Mouse (Mus musculus) limb, embryonic 11.5 days (tissue): ENCODE data around the gene Dhrs2. TPM values are rescaled to one million over a fixed set of nuclear protein-coding genes. Genes with fewer than 3 reads are reported as not detected.

Experiments used
- ATAC-seq: fragments of 200-750 bp; cut with Nextera tagmentation; 2 replicates; pipeline ENCODE4 v1.8.0; 2017; ENCODE audit warnings: low read depth; ENCODE audit not compliant: insufficient number of reproducible peaks, low FRiP score, low TSS enrichment
- DNase-seq: peaks from one replicate; pipeline ENCODE4 v3.0.0-alpha.2; 2015; ENCODE audit warnings: low spot score
- H3K27ac ChIP-seq: fragments of 300-500 bp; sonication (generic); replicated peaks from 2 replicates; pipeline ENCODE4 v1.5.1; 2014; ENCODE audit warnings: low read depth, mild to moderate bottlenecking, low read length
- H3K27me3 ChIP-seq: fragments of 300-500 bp; sonication (generic); 2 replicates; pipeline ENCODE4 v1.6.1; 2014; ENCODE audit warnings: mild to moderate bottlenecking, low read length, mixed read lengths; ENCODE audit not compliant: control insufficient read depth, insufficient read depth
- H3K36me3 ChIP-seq: fragments of 300-500 bp; sonication (generic); 2 replicates; pipeline ENCODE4 v1.6.1; 2014; ENCODE audit warnings: mild to moderate bottlenecking, low read length, moderate library complexity, mixed read lengths; ENCODE audit not compliant: control insufficient read depth, insufficient read depth
- H3K4me1 ChIP-seq: fragments of 300-500 bp; sonication (generic); 2 replicates; pipeline ENCODE4 v1.6.1; 2014; ENCODE audit warnings: low read length, mixed read lengths; ENCODE audit not compliant: control insufficient read depth, insufficient read depth
- H3K4me2 ChIP-seq: fragments of 300-500 bp; sonication (generic); 2 replicates; pipeline ENCODE4 v1.6.1; 2014; ENCODE audit warnings: low read depth, mild to moderate bottlenecking, moderate library complexity; ENCODE audit not compliant: severe bottlenecking
- H3K4me3 ChIP-seq: fragments of 300-500 bp; sonication (generic); 2 replicates; pipeline ENCODE4 v1.5.1; 2014; ENCODE audit warnings: low read depth, low read length
- H3K9ac ChIP-seq: fragments of 300-500 bp; sonication (generic); 2 replicates; pipeline ENCODE4 v1.6.1; 2014; ENCODE audit warnings: mild to moderate bottlenecking, low read length
- H3K9me3 ChIP-seq: fragments of 300-500 bp; sonication (generic); 2 replicates; pipeline ENCODE4 v1.6.1; 2016; ENCODE audit warnings: low read length; ENCODE audit not compliant: control insufficient read depth
- WGBS: fragments of 180-500 bp; shearing (Covaris S2); extraction: QIAGEN DNeasy Blood & Tissue Kit; methylation state at CpG from one replicate; pipeline ENCODE4 v1.1.7; 2014; 5-methylcytosine and 5-hydroxymethylcytosine counted together
- polyA plus RNA-seq: library from polyadenylated mRNA; unstranded; fragments of >200 nt; fragmentation: Nextera tagmentation; extraction: Ambion mirVana; gene quantifications from 2 replicates; pipeline ENCODE4 v1.2.1, GENCODE M21; 2014

Dhrs2 gene
- not detected in 2 replicates for polyA plus RNA-seq

- WGBS = 70% methylated on average over 9 of the region's 9 CpGs
- no peaks in the 10 kb centered on the region for H3K27me3 ChIP-seq
- no peak within 1 kb of the TSS for H3K27ac ChIP-seq
- ATAC-seq = no peak
- H3K4me1 ChIP-seq = no peaks in the 10 kb centered on the region
- no peak within 1 kb of the TSS for H3K9ac ChIP-seq
- no peak for DNase-seq
- H3K36me3 ChIP-seq = no peaks in the 10 kb centered on the region
- no peak within 1 kb of the TSS for H3K4me2 ChIP-seq
- H3K9me3 ChIP-seq = no peaks in the 10 kb centered on the region
- no peak within 1 kb of the TSS for H3K4me3 ChIP-seq
Measured at GRCm38 (mm10) chr14:55221707-55222106, at the start of gene Dhrs2. Gene Dhrs2, plus strand, starts transcription at chr14:55222007.

GRCm38 (mm10) chr14:55174164-55174563, 47.6 kb upstream of the Dhrs2 start:
- ATAC-seq = no peak
- H3K9ac ChIP-seq = no peak overlapping the region
- no peak overlapping the region for H3K4me3 ChIP-seq
- no peak overlapping the region for H3K4me2 ChIP-seq
- no peaks in the 10 kb centered on the region for H3K9me3 ChIP-seq
- no peaks in the 10 kb centered on the region; the same call in 1 of the 2 replicates for H3K27me3 ChIP-seq
- 69% methylated on average over 6 of the region's 6 CpGs for WGBS
- H3K27ac ChIP-seq = no peak overlapping the region
- no peaks in the 10 kb centered on the region for H3K36me3 ChIP-seq
- no peak for DNase-seq
- no peaks in the 10 kb centered on the region for H3K4me1 ChIP-seq

- Histone ChIP-seq H3K4me1 (no peaks in the 10 kb centered on the region), H3K9ac (no peak overlapping the region), H3K4me3 (no peak overlapping the region), H3K4me2 (no peak overlapping the region), H3K36me3 (no peaks in the 10 kb centered on the region), H3K9me3 (no peaks in the 10 kb centered on the region), H3K27me3 (no peaks in the 10 kb centered on the region; the same call in 1 of the 2 replicates), H3K27ac (no peak overlapping the region)
- ATAC-seq (no peak), DNase-seq (peak; percentile 59)
- 39% methylated on average over 5 of the region's 5 CpGs for WGBS
Measured at GRCm38 (mm10) chr14:55177274-55177673, 44.5 kb upstream of the Dhrs2 start.

GRCm38 (mm10) chr14:55180951-55181350, 40.9 kb upstream of the Dhrs2 start:
- WGBS = 53% methylated on average over 3 of the region's 3 CpGs
- DNase-seq (no peak), ATAC-seq (no peak)
- Histone ChIP-seq H3K9ac (no peak overlapping the region), H3K27ac (no peak overlapping the region), H3K27me3 (no peaks in the 10 kb centered on the region; the same call in 1 of the 2 replicates), H3K4me1 (no peaks in the 10 kb centered on the region), H3K9me3 (no peaks in the 10 kb centered on the region), H3K4me2 (no peak overlapping the region), H3K4me3 (no peak overlapping the region), H3K36me3 (no peaks in the 10 kb centered on the region)

GRCm38 (mm10) chr14:55183231-55183630, 38.6 kb upstream of the Dhrs2 start:
- Histone ChIP-seq H3K9me3 (no peaks in the 10 kb centered on the region), H3K27me3 (no peaks in the 10 kb centered on the region; the same call in 1 of the 2 replicates), H3K36me3 (no peaks in the 10 kb centered on the region), H3K27ac (no peak overlapping the region), H3K9ac (no peak overlapping the region), H3K4me3 (no peak overlapping the region), H3K4me1 (no peaks in the 10 kb centered on the region), H3K4me2 (no peak overlapping the region)
- ATAC-seq (no peak), DNase-seq (no peak)
- WGBS = 84% methylated on average over 3 of the region's 3 CpGs

GRCm38 (mm10) chr14:55184640-55185145, 37.1 kb upstream of the Dhrs2 start:
- DNase-seq = no peak
- Histone ChIP-seq H3K9ac (no peak overlapping the region), H3K27me3 (no peaks in the 10 kb centered on the region), H3K4me2 (no peak overlapping the region), H3K27ac (no peak overlapping the region), H3K4me1 (no peaks in the 10 kb centered on the region), H3K4me3 (no peak overlapping the region), H3K9me3 (no peaks in the 10 kb centered on the region), H3K36me3 (no peaks in the 10 kb centered on the region)
- 91% methylated on average over 3 of the region's 3 CpGs for WGBS
- no peak for ATAC-seq

- ATAC-seq (no peak), DNase-seq (no peak)
- Histone ChIP-seq H3K9ac (no peak overlapping the region), H3K4me2 (no peak overlapping the region), H3K4me3 (no peak overlapping the region), H3K4me1 (no peaks in the 10 kb centered on the region), H3K36me3 (no peaks in the 10 kb centered on the region), H3K9me3 (no peaks in the 10 kb centered on the region), H3K27ac (no peak overlapping the region), H3K27me3 (no peaks in the 10 kb centered on the region)
- 34% methylated on average over 4 of the region's 4 CpGs for WGBS
Measured at GRCm38 (mm10) chr14:55188491-55188890, 33.3 kb upstream of the Dhrs2 start.

- Histone ChIP-seq H3K4me2 (no peak overlapping the region), H3K27ac (no peak overlapping the region), H3K4me1 (no peaks in the 10 kb centered on the region), H3K36me3 (no peaks in the 10 kb centered on the region), H3K27me3 (no peaks in the 10 kb centered on the region), H3K9ac (no peak overlapping the region), H3K4me3 (no peak overlapping the region), H3K9me3 (no peaks in the 10 kb centered on the region)
- WGBS = 41% methylated on average over 9 of the region's 9 CpGs
- DNase-seq (no peak), ATAC-seq (0 out of 2 replicates have a peak, but pooled peaks have one; percentile 44)
Measured at GRCm38 (mm10) chr14:55189351-55189769, 32.4 kb upstream of the Dhrs2 start.

GRCm38 (mm10) chr14:55193354-55193753, 28.5 kb upstream of the Dhrs2 start:
- no peak overlapping the region for H3K4me3 ChIP-seq
- H3K9me3 ChIP-seq = no peaks in the 10 kb centered on the region
- H3K27me3 ChIP-seq = no peaks in the 10 kb centered on the region
- no peak overlapping the region for H3K9ac ChIP-seq
- H3K4me1 ChIP-seq = 0 out of 2 replicates have a peak, but pooled peaks cover 3% of the 10 kb centered on the region
- no peak overlapping the region for H3K4me2 ChIP-seq
- H3K27ac ChIP-seq = no peak overlapping the region
- 84% methylated on average over 8 of the region's 8 CpGs for WGBS
- ATAC-seq = no peak
- no peak for DNase-seq
- H3K36me3 ChIP-seq = no peaks in the 10 kb centered on the region
